Mouse (Mus musculus): Measurements from ENCODE around the gene Depp1.

DNA sequence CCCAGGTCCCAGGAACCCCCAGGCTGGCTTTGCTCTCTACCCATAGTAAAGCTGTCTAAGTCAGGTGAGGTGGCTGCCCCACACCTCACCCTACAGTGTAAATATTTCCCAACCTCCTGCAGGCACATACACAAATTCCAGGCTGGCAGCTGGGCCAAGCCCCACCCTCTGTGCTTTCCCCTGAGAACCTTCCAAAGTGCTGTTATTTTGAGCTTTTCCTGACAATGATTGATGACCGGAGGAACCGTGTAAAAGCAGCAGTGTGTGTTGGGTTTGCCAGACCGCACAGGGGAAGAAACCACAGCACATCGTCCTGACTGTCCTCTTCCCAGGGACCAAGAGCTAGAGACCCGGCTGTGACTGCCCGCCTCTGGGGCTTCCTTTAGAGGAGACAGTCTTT, at the start of gene Depp1:
- TF ChIP-seq POLR2A (IDR thresholded peaks at IDR 0.05; ENCODE audit: insufficient read depth, low read depth, low read length), result no peak
- TF ChIP-seq CTCF (IDR thresholded peaks at IDR 0.05; ENCODE audit: insufficient read depth, low read depth, low read length), result no peak
